Mouse (Mus musculus) gastrocnemius, postnatal 14 days (tissue): ENCODE data around the gene Eno2. TPM values are rescaled to one million over a fixed set of nuclear protein-coding genes. Genes with fewer than 3 reads are reported as not detected.
A peak's percentile ranks its signal among the peaks of the same experiment; 100 is the strongest.
"Not testable (repeated sequence)": the region's sequence is repeated elsewhere in the genome, so short reads cannot be mapped to it uniquely, and the experiment has no call there.

Source experiments
- DNase-seq: peaks from one replicate; pipeline ENCODE4 v3.0.0; 2021; ENCODE audit warnings: mixed read lengths
- intact Hi-C: fragments of 180-260 bp; cut with DNase I; formaldehyde crosslinking; loops from one replicate; pipeline ENCODE4 v1.15.1; 2025; ENCODE audit warnings: low total_unique reads
- long read RNA-seq, 2 experiments: library from polyadenylated mRNA; stranded (forward); transcript quantifications; one replicate each; pipeline ENCODE4 v2.0.0; 2021
- total RNA-seq, 2 experiments: library from RNA; stranded (reverse); gene quantifications; 2 replicates each; pipeline ENCODE4 v1.2.3; 2021

The Eno2 gene
- 1 to 10 TPM; 1.9 to 2.3 TPM for total RNA-seq
- long read RNA-seq, experiment 1 = 0 reads
- long read RNA-seq, experiment 2 = 0 reads

DNA sequence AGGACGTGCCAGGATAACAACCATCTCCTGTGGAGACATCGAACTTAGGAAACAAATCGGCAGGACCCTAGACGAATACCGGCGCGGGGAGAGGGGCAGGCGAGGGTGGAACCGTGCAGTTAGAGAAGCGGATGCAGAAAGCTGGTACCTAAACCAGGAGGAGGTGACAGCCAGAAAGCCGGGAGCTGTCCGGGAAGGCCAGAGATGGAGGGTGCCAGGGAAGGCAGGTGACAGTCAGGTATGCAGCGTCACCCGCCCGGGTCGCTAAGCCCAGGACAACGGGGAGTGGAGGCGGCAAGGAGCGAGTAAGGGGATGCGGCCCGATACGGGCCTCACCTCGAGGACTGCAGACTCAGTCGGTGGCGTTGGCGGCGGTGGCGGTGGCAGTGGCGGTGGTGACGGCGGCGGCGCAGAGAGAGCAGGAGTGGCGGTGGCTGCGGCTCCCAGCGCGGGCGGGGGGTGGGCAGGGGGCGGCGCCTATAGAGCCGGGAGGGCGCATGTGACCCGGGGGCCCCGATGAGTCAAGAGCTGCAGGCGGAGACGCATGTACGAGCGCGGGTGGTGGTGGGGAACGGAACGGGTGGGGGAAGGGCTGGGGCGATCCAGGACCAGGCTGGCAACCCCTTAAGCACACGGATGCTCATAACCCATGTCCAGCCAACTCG is at the start of gene Eno2:
TSS of gene Eno2 (minus strand) at position 573 of the 665 bp plus-strand sequence.
- intact Hi-C loops = loop anchor here (10.0 kb wide), 1 partner anchor 194 kb away; the partner anchor contains the start of gene C1rb
- peak; percentile 63 for DNase-seq

DNA sequence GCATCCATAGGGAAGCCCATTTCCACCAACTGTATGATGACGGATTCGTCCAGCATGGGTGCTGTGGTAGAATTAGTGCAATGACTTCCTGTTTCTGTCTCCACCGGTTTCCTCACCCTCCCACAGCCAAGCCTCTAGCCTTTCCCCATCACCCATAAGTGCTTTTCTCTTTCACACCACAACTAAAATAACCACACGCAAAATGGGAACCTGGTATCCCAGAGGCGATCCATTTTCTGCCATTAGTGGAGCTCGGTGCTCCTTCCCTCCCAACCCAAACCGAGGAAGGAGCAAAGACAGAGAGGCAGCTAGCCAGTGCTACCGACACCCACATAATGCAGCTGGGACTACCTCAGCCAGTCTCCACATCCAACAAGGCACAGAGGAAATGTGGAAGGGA is 48.5 kb upstream of the Eno2 start:
- no peak for DNase-seq
- intact Hi-C loops = no loop called here

DNA sequence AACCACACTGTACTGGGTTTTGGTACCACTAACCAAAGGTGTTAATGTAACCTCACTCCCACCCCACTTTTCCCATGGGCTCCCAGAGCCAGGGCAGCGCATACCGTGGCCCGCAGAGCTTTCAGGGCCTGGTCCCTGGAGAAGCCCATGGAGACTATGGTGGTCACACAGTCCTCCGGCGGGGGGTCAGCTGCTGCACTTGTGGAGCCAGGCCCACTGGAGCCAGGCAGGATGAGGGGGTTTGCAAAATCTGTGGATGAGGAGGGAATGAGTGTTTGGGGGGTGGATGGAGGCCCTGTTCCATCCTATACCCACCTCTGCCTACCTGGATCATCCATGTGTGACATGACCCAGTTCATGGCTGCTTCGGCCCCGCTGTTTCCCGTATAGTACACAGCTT is 48.1 kb upstream of the Eno2 start:
- intact Hi-C loops = no loop called here
- DNase-seq = no peak

DNA sequence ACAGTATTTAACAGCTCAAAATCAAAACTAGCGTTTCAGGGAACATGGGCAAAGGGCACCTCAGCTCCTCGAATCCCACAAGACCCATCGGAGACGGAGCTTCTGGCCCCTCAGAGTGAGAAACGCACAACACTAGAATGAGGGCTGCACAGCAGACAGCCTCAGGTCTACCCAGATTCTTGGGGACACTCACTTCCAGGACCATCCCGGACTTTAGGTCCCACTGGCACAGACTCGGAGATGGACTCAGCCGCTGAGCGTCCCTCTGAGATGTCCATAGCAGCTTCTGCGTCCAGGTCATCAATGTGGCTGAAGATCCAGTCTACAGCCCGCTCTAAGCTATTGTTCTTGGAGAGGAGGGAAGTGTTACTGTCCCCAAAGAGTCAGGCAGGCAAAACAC is 47.7 kb upstream of the Eno2 start:
- intact Hi-C loops = no loop called here
- DNase-seq = no peak

DNA sequence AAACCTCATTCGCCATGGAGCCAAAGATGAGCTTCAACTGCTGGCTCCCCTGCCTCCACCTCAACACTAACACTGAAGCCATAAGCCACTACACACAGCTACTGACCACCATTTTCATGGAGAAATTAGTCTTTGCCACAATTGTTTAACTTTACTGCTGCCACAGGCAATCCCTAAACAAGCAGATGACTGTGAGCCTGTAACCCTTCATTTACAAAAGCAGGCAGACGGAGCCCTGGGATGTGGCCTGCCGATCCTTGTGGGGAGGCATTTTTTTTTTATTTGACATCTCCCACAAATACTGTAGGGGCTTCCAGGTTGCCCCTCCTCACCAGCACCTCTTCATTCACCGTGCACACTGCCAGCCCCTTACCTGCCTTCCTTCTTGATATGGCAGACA is 47.1 kb upstream of the Eno2 start:
- intact Hi-C loops = no loop called here
- no peak for DNase-seq

DNA sequence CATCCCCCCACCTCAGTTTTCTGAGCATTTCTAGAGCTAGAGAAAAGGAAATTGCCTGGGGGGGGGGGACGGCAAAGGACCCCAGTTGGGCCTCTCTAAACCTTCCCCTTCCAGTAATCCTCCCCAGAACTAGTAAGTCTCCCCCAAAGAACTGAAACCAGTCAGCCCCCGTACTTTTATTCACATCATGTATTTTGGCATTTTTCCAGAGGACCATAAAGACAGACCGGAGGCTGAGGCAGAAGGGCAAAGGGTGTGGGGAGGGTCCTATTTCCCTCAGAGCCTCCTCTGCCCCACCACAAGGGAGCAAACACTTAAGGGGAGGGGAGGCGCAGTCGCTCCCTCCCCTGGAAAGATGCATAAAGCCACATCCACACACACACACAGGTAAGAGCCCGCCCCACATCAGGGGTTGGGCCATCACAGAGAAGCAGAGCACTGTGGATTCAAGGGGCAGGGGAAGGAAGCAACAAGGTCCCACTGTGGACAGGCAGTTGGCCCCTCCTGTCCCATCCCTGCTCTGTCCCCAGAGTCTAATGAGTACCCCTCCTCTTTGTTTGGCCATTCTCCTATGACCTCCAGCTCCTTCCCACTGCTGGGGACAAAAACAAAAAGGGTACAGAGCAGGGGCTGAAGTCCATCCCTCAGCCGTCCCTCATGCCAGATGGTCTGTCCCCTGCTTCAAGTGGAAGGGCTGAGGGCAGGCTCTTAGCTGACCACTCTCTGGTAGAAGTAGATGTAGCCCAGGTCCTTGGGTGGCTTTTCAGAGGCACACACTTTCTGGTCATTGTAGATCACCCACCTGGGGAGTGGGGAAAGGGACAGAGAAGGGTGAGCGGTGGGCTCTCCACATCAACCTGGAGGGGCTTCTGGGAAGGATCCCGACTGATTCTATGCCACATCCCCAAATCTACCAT is 45.6 kb upstream of the Eno2 start:
- DNase-seq = no peak
- intact Hi-C loops = no loop called here

DNA sequence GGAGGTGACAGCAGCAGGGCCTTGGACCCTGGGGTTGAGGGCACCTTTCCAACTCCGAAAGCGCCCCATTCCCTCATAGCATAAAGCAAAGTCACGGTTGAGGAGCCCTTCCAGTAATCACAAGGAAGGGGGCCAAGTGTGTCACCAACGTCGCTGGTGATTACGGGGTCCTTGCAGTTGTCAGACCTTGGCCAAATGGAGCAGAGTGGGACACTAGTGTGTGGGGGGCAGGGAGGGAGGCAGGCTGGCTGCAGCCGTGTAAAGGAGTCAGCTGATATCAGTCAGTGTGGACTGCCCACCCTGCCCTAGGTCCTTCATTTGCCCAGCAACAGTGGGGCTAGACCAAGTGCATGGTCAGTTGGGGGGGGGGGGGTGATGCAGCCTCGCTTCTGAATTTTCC is 45.0 kb upstream of the Eno2 start:
- DNase-seq = no peak
- intact Hi-C loops = no loop called here

DNA sequence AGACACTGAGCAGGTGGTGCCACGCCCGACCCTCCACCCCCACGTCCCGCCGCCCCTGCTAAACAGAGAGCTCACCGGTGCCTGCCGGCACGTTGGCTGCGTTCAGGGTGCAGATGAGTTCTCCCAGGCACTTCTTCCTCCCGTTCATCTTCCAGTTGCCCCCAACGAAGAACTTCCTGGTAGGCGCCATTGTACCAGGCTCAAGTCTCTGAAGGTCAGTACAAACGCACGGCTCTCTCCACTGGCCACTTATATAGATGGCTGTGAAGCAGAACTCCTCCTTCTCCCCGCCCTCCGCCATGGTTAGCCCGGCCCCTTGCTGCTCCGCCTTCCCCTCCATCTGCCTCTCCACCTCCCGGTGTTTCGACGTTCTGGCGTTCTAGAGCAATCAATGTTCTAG is 44.5 kb upstream of the Eno2 start, which contains the start of gene Tpi1:
TSS of gene Tpi1 (minus strand) at position 364 of the 400 bp plus-strand sequence.
- peak; percentile 93 for DNase-seq
- intact Hi-C loops = no loop called here

DNA sequence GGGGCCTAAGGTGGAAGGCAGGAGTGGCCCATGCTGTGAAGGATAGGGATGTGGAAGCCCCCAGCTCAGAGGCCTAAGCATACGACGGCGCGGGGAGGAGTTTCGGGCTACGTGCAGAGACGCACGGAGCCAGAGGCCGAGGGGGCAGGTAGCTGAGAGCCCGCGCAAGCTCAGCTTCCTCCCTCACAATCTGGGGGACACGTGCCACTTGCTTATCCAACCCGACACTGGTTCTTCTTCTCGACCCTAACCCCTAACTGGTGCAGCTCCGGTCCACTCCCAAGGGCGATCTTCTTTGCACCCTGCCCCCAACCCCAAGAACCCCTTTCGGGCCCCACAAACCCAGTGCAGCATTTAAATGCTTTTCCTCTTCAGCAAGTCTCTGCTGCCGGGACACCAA is 44.0 kb upstream of the Eno2 start:
- intact Hi-C loops = no loop called here
- peak; percentile 74 for DNase-seq

DNA sequence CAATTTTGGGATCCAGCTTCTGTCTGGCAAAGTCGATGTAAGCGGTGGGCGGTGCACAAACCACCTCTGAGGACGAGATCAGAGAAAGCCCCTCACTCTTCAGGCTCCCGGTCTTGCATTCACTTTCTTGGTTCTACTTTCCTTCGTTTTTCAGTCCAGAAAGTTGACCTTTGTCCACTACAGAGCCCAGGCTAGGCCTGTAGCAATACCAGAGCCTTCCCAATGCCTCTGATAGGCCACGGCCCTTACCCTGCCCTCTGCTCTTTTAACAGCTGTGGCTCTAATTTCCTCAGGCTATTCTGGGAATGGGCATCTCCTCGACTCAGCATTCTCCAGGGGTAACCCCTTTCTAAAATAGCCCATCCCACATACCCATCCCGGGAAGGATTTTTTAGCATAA is 43.4 kb upstream of the Eno2 start:
- intact Hi-C loops = no loop called here
- DNase-seq = no peak

DNA sequence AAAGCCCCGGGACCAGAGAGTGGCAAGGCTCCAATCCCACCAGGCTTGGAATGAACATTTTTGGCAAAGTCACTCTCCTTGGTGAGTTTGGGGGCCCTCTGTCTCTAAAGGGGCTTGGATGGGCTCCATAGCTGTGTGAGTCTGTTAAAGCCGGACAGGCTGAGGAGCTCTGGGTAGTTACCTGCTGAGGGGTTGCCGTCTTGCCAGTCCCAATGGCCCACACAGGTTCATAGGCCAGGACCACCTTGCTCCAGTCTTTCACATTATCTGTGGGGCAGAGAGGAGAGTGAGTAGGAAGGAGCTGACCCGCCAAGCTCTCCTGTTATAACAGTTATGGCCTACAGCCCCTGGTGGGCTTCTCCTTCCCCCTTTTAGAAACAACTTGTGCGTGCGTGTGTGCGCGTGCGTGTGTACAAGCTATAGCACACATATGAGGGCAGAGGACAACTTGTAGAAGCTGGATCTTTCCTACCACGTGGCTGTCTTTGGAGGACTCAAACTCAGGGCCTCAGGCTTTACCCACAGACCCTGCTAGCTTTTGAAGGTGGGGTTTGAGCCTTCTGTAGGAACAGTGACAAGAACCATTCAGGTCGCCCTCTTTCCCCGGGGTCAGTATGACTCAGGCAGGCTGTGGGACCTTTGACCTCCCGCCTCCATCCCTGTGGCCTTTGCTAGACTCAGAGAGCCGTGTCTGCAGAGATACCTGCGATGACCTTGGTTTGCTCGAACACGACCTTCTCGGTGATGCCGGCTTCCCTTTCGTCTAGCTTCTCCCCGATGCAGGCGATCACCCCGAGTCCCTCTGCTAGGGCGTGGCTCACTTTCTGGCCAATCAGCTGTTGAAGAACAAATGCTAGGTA is 42.5 kb upstream of the Eno2 start:
- intact Hi-C loops = no loop called here

DNA sequence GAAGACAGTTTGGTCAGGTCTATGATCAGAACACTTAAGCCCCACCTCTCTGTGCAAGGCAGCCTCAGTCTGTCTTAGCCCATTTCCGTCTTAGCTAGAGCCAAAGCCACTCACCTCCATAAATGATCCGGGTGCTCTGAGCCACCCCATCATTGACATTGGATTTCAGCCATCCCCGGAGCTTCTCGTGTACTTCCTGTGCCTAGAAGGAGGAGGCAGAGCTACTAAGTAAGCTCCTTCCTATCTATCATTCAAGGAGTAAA is 41.9 kb upstream of the Eno2 start:
- intact Hi-C loops = no loop called here

More for the DNA sequence above, 42.5 kb upstream of the Eno2 start:
- DNase-seq = no peak

DNA sequence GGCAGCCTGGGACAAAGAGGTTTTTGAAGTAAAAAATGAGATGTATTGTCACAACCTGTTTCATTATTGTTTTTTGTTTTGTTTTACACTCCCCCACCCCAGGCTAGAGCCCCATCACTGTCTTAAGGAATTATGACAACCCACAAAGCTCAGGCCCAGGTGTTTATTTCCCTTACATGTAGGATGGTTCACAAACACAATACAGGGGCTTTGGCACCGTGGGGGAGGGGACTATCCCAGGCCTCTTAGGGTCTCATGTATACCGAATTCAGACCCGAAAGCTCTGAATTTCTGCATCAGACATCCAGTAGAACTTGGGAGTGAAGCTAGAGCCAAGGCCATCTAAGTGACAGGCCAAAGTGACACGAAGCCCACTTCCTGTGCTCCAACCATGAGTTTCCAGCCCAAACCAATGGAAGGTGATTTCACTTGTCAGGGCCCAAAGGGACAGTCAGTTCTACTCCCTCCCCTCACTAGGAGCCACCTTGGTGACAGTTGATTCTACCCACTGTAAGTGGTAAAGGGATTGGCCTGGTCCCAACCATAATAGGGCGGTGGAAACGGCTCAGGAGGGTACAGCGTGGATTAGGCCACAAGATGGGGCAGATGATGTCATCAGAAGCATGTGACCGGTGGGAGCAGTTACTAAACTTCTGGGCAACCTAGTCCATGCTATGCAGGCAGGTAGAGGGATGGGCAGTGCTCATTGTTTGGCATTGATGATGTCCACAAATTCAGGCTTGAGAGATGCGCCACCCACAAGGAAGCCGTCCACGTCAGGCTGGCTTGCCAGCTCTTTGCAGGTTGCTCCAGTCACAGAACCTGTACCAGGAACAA is 41.3 kb upstream of the Eno2 start:
- intact Hi-C loops, DNase-seq: not testable (repeated sequence)

More for the DNA sequence above, 41.9 kb upstream of the Eno2 start:
- no peak for DNase-seq

DNA sequence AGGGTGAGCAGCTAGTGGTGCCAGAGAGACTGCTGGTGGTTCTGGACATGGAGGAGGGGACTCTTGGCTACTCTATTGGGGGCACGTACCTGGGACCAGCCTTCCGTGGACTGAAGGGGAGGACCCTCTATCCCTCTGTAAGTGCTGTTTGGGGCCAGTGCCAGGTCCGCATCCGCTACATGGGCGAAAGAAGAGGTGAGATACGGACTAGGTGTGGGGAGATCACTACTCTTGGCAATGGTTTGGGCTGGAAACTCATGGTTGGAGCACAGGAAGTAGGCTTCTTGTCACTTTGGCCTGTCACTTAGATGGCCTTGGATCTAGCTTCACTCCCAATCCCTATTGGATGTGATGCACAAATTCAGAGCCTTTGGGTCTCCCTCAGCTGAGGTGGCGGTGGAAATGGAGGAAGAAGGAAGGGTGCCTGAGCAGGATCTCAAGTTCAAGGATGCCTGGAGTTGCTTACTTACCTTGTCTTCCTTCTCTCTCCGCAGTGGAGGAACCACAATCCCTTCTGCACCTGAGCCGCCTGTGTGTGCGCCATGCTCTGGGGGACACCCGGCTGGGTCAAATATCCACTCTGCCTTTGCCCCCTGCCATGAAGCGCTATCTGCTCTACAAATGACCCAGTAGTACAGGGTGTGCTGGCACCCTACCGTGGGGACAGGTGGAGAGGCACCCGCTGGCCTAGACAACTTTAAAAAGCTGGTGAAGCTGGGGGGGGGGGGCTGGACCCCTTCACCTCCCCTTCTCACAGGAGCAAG is 40.5 kb upstream of the Eno2 start:
- intact Hi-C loops = no loop called here
- DNase-seq = no peak

DNA sequence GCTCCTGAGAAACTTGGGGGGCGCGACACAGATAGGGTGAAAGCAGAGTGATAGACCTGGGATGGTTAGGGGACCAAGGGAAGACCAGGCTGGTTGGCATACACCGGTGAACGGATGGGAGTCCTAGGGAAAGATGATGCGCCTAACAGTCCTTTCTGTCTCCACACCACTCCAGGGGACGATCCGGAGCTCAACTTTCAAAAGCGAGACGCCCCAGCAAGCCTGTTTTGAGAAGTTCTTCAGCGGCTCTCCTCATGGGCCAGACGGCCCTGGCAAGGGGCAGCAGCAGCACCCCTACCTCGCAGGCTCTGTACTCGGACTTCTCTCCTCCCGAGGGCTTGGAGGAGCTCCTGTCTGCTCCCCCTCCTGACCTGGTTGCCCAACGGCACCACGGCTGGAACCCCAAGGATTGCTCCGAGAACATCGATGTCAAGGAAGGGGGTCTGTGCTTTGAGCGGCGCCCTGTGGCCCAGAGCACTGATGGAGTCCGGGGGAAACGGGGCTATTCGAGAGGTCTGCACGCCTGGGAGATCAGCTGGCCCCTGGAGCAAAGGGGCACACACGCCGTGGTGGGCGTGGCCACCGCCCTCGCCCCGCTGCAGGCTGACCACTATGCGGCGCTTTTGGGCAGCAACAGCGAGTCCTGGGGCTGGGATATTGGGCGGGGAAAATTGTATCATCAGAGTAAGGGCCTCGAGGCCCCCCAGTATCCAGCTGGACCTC is 39.7 kb upstream of the Eno2 start:
- DNase-seq = peak; percentile 88
- intact Hi-C loops = no loop called here

DNA sequence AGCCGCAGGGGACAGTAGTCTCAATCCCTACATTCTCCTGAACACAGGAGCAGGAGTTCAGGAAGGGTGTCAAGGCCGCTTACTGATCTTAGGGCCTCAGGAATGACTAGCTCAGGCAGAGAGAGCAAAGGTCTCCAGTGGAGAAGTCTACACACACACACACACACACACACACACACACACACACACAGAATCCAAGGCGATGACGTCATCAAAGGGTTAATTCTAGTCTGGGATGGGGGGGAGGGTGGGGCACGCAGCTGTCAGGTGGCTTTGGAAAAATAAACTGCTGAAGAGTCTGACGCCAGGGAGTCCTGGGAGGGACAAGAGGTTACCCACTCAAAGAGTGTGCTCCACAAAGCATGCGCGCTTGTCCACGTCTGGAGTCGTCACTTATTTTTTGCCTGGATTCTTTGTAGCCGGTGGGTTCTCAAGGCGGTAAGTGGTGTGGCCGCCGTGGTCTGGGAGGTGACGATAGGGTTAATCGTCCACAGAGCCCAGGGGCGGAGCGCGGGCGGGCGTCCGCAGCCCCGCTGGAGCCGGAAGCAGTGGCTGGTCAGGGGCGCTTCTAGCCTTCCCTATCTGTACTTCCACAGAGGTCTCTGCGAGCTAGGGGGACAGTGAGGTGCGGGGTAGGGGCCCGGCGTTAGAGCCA is 39.0 kb upstream of the Eno2 start, which contains the start of gene Spsb2:
TSS of gene Spsb2 (plus strand) at position 304 of the 655 bp plus-strand sequence.
- intact Hi-C loops = no loop called here

DNA sequence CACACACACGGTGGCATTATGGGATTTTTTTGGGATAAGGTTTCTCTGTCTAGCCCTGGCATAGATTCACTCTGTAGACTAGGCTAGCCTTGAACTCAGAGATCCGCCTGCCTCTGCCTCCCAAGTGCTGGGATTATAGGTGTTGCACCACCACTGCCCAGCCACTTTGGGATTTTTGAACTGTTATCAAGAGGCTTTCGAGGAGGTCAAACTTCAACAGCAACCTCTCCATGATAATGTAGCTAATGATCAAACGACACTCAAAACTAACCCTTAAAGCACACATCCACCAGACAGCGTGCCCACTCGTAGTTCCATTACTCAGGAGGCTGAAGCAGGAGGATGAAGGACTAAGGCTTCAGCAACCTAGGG is 38.5 kb upstream of the Eno2 start:
- intact Hi-C loops = no loop called here
- DNase-seq = no peak

More for the DNA sequence above, 39.0 kb upstream of the Eno2 start, which contains the start of gene Spsb2:
- peak; percentile 82 for DNase-seq
